Mouse (Mus musculus) stomach, embryonic 14.5 days (tissue): Measurements from ENCODE around the gene Secisbp2. TPM values are rescaled to one million over a fixed set of nuclear protein-coding genes. Genes with fewer than 3 reads are reported as not detected.

Experiments used
- ATAC-seq: fragments of 200-750 bp; cut with Nextera tagmentation; 2 replicates; pipeline ENCODE4 v1.8.0; 2017; ENCODE audit warnings: low read depth, moderate TSS enrichment; ENCODE audit not compliant: insufficient number of reproducible peaks, insufficient read depth, low FRiP score
- H3K27ac ChIP-seq: fragments of 300-500 bp; sonication (generic); 2 replicates; pipeline ENCODE4 v1.5.1; 2014; ENCODE audit warnings: mild to moderate bottlenecking, low read length, moderate library complexity, mixed read lengths
- H3K27me3 ChIP-seq: fragments of 300-500 bp; sonication (generic); 2 replicates; pipeline ENCODE4 v1.6.1; 2014; ENCODE audit warnings: low read length, control low read depth, mixed read lengths; ENCODE audit not compliant: control insufficient read depth, insufficient read depth
- H3K36me3 ChIP-seq: fragments of 300-500 bp; sonication (generic); 2 replicates; pipeline ENCODE4 v1.6.1; 2014; ENCODE audit warnings: mild to moderate bottlenecking, control low read depth, low read length, moderate library complexity, mixed read lengths; ENCODE audit not compliant: control insufficient read depth, insufficient read depth
- H3K4me1 ChIP-seq: fragments of 300-500 bp; sonication (generic); 2 replicates; pipeline ENCODE4 v1.6.1; 2014; ENCODE audit warnings: low read length, control low read depth, mixed read lengths; ENCODE audit not compliant: control insufficient read depth, insufficient read depth
- H3K4me2 ChIP-seq: fragments of 300-500 bp; sonication (generic); replicated peaks from 2 replicates; pipeline ENCODE4 v1.6.1; 2014; ENCODE audit warnings: low read depth, low read length, control low read depth
- H3K4me3 ChIP-seq: fragments of 300-500 bp; sonication (generic); 2 replicates; pipeline ENCODE4 v1.5.1; 2014; ENCODE audit warnings: low read depth, low read length, control low read depth
- H3K9ac ChIP-seq: fragments of 300-500 bp; sonication (generic); replicated peaks from 2 replicates; pipeline ENCODE4 v1.6.1; 2014; ENCODE audit warnings: low read depth, mild to moderate bottlenecking, control low read depth, low read length, moderate library complexity, mixed read lengths
- H3K9me3 ChIP-seq: fragments of 300-500 bp; sonication (generic); 2 replicates; pipeline ENCODE4 v1.6.1; 2016; ENCODE audit warnings: low read depth, low read length, control low read depth; ENCODE audit not compliant: control insufficient read depth
- WGBS: fragments of 180-500 bp; shearing (Covaris S2); extraction: QIAGEN DNeasy Blood & Tissue Kit; methylation state at CpG from one replicate; pipeline ENCODE4 v1.1.7; 2014; 5-methylcytosine and 5-hydroxymethylcytosine counted together
- polyA plus RNA-seq: library from polyadenylated mRNA; unstranded; fragments of >200 nt; fragmentation: Nextera tagmentation; extraction: Ambion mirVana; gene quantifications from 2 replicates; pipeline ENCODE4 v1.2.1, GENCODE M21; 2014

Secisbp2 gene
- polyA plus RNA-seq, result 34.2 and 35.3 TPM in 2 replicates

GRCm38 (mm10) chr13:51651408-51652064 is at the start of gene Secisbp2:
Secisbp2 (plus strand) TSS chr13:51651697.
- ATAC-seq, result peak; percentile 94
- H3K27ac ChIP-seq, result peak within 1 kb of the TSS; percentile 79
- H3K4me3 ChIP-seq, result peak within 1 kb of the TSS; percentile 60
- no peaks in the 10 kb centered on the region for H3K9me3 ChIP-seq
- H3K4me1 ChIP-seq, result peaks cover 24% of the 10 kb centered on the region
- peak within 1 kb of the TSS; percentile 49 for H3K4me2 ChIP-seq
- H3K9ac ChIP-seq, result peak within 1 kb of the TSS; percentile 51
- no peaks in the 10 kb centered on the region for H3K27me3 ChIP-seq
- peaks cover 28% of the 10 kb centered on the region for H3K36me3 ChIP-seq
- WGBS, result under 1% methylated on average over 69 of the region's 69 CpGs

DNA sequence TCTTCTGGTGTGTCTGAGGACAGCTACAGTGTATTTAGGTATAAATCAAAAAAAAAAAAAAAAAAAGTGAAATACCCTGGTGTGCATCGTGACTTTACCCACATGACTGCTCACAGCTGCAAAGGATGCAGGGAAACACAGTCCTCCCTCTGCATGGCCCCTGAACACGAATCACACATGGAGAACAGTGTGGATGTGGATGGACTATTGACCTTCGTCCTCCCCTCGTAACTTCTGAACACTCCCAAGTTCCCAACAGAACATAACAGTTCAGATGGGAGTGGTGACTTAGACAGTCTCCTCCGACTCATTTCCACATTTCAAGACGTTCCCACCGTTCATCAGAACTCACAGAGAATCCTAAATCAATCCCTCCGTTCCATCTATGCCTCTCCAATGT is 48.7 kb upstream of the Secisbp2 start:
- Histone ChIP-seq H3K9me3 (no peaks in the 10 kb centered on the region), H3K4me2 (peak overlapping the region; percentile 39), H3K27ac (no peak overlapping the region), H3K9ac (no peak overlapping the region), H3K4me3 (no peak overlapping the region; the same call in 1 of the 2 replicates), H3K27me3 (no peaks in the 10 kb centered on the region), H3K4me1 (peaks cover 12% of the 10 kb centered on the region; the same call in 1 of the 2 replicates), H3K36me3 (no peaks in the 10 kb centered on the region)
- 60% methylated on average over 8 of the region's 8 CpGs for WGBS
- ATAC-seq, result no peak

DNA sequence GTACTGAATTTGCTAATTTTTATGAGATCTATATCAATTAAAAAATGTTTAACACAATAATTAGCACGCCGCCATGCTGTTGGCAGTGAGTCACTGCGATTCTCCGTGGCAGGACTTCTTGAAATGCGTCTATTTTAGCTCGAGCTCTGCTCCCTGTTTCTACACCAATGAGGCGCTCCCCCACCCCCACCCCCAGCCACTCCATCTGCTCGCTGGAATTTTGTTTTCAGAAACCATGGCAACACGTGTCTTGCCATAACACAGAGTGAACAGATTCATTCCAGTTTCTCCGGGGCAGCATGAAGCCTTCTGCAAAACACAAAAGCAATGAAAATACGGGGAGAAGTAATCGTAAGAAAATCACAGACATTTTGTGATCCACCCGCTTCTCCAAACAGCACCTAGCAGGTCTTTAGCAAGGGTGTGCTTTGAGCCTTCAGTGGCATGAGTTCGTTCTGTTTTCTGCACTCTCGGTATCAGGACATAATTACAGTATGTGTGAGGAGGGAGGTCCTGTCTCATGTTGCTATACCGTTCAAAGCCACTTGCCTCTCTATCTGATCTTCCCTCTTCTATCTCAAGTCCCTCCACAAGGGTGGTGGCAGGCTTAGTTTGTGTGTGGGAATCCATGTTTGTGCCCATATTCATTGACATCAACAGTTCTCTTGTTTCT is 48.1 kb upstream of the Secisbp2 start:
- H3K36me3 ChIP-seq, result no peaks in the 10 kb centered on the region
- peaks cover 12% of the 10 kb centered on the region; the same call in 1 of the 2 replicates for H3K4me1 ChIP-seq
- H3K27ac ChIP-seq, result no peak overlapping the region
- H3K27me3 ChIP-seq, result no peaks in the 10 kb centered on the region
- peak overlapping the region; percentile 39 for H3K4me2 ChIP-seq
- no peaks in the 10 kb centered on the region for H3K9me3 ChIP-seq
- ATAC-seq, result peak; percentile 81; the same call in 1 of the 2 replicates
- 13% methylated on average over 16 of the region's 16 CpGs for WGBS
- peak overlapping the region; percentile 7; the same call in 1 of the 2 replicates for H3K4me3 ChIP-seq
- H3K9ac ChIP-seq, result no peak overlapping the region

GRCm38 (mm10) chr13:51603894-51604244 is 47.6 kb upstream of the Secisbp2 start:
- WGBS, result 46% methylated on average over 4 of the region's 4 CpGs
- no peaks in the 10 kb centered on the region for H3K36me3 ChIP-seq
- peak overlapping the region; percentile 39; the same call in 1 of the 2 replicates for H3K4me2 ChIP-seq
- no peak overlapping the region for H3K27ac ChIP-seq
- no peak overlapping the region for H3K9ac ChIP-seq
- H3K27me3 ChIP-seq, result no peaks in the 10 kb centered on the region
- peaks cover 12% of the 10 kb centered on the region; the same call in 1 of the 2 replicates for H3K4me1 ChIP-seq
- ATAC-seq, result no peak
- H3K9me3 ChIP-seq, result no peaks in the 10 kb centered on the region
- H3K4me3 ChIP-seq, result no peak overlapping the region

DNA sequence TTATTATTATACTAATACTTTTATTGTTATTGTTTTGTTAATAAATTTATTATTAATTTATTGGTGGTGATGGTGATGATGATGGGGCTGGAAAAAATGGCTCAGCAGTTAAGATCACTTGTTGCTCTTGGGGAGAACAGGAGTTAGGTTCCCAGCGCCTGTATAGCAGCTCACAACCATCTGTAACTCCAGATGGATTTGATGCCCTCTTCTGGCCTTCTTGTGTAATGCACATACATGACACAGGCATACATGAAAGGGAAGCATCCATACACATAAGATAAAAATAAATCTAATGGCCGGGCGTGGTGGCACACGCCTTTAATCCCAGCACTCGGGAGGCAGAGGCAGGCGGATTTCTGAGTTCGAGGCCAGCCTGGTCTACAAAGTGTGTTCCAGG is 42.3 kb upstream of the Secisbp2 start:
- no peak overlapping the region for H3K27ac ChIP-seq
- no peak overlapping the region for H3K4me2 ChIP-seq
- H3K4me1 ChIP-seq, result 0 out of 2 replicates have a peak, but pooled peaks cover 2% of the 10 kb centered on the region
- no peaks in the 10 kb centered on the region for H3K36me3 ChIP-seq
- H3K27me3 ChIP-seq, result no peaks in the 10 kb centered on the region
- ATAC-seq, result no peak
- no peak overlapping the region for H3K9ac ChIP-seq
- 92% methylated on average over 7 of the region's 7 CpGs for WGBS
- no peaks in the 10 kb centered on the region for H3K9me3 ChIP-seq
- no peak overlapping the region for H3K4me3 ChIP-seq

- Histone ChIP-seq H3K9ac (no peak overlapping the region), H3K27me3 (no peaks in the 10 kb centered on the region), H3K9me3 (no peaks in the 10 kb centered on the region), H3K36me3 (no peaks in the 10 kb centered on the region), H3K27ac (no peak overlapping the region), H3K4me3 (no peak overlapping the region), H3K4me1 (0 out of 2 replicates have a peak, but pooled peaks cover 2% of the 10 kb centered on the region), H3K4me2 (0 out of 2 replicates have a peak overlapping the region, but pooled peaks have one; percentile 7)
- ATAC-seq, result no peak
- WGBS, result 15% methylated on average over 9 of the region's 9 CpGs
These were observed 40.4 kb upstream of the Secisbp2 start for GRCm38 (mm10) chr13:51611060-51611459.

DNA sequence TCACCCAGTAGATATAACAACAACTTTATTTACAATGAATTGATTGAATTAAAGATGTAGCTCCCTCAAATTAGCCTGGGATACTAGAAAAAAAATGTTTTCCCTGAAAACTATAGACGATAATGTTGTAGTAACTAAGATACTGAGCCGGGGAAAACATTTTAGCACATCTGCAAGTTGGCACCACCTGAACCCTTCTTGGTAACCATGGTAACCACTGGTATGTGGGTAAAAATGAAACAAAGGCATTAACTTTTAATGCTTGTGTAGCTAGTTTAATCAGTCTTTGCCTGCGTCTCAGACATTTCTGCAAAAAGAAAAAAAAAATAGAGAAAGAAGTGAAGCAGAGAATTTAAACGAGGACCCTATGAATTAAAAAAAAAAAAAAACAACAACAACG is 40.0 kb upstream of the Secisbp2 start:
- Histone ChIP-seq H3K36me3 (no peaks in the 10 kb centered on the region), H3K9me3 (no peaks in the 10 kb centered on the region), H3K27ac (no peak overlapping the region), H3K4me2 (0 out of 2 replicates have a peak overlapping the region, but pooled peaks have one; percentile 7), H3K9ac (no peak overlapping the region), H3K4me3 (no peak overlapping the region), H3K27me3 (no peaks in the 10 kb centered on the region), H3K4me1 (0 out of 2 replicates have a peak, but pooled peaks cover 2% of the 10 kb centered on the region)
- no peak for ATAC-seq
- 43% methylated on average over 5 of the region's 5 CpGs for WGBS

DNA sequence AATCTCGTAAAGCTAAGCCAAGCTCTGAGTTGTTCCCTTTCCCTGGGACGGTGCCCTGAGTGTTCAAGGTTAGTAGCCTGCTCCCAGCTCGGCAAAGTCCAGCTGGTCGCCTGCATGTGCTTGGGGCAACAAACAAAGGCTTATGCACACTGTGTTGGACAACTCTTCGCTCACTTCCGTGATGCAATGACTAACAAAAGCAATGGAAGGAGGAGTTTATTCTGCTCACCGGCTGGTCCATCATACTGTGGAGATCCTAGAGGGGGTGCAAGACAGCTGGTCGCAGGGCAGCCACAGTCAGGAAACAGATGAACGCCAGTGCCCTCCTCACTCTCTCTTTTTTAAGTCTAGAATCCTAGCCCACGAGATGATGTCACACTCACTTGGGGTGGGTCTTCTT is 35.7 kb upstream of the Secisbp2 start:
- H3K4me1 ChIP-seq, result 0 out of 2 replicates have a peak, but pooled peaks cover 2% of the 10 kb centered on the region
- no peak overlapping the region for H3K4me3 ChIP-seq
- no peak overlapping the region for H3K4me2 ChIP-seq
- H3K9ac ChIP-seq, result no peak overlapping the region
- H3K36me3 ChIP-seq, result no peaks in the 10 kb centered on the region
- H3K27ac ChIP-seq, result no peak overlapping the region
- H3K27me3 ChIP-seq, result no peaks in the 10 kb centered on the region
- no peaks in the 10 kb centered on the region for H3K9me3 ChIP-seq
- ATAC-seq, result no peak
- 58% methylated on average over 10 of the region's 10 CpGs for WGBS
